Mouse (Mus musculus): ENCODE results near the gene Masp2. TPM values are rescaled to one million over a fixed set of nuclear protein-coding genes. Genes with fewer than 3 reads are reported as not detected.

Masp2 gene
- polyA plus RNA-seq, 1 experiment from 2014 or later = 0.54 TPM

- peaks cover 11% of the 10 kb centered on the region for H3K36me3 ChIP-seq
- H3K27me3 ChIP-seq = no peaks in the 10 kb centered on the region
- ATAC-seq (ENCODE audit: insufficient number of reproducible peaks, insufficient read depth, low FRiP score, low TSS enrichment) = 0 out of 2 replicates have a peak, but pooled peaks have one; percentile 2
- H3K9ac ChIP-seq = no peak overlapping the region
- H3K27ac ChIP-seq = no peak overlapping the region
- 71% methylated on average over 10 of the region's 10 CpGs for whole genome bisulfite sequencing
- no peaks in the 10 kb centered on the region for H3K4me1 ChIP-seq
- no peak overlapping the region for H3K4me2 ChIP-seq (replicated peaks)
- no peak overlapping the region for H3K4me3 ChIP-seq
- H3K9me3 ChIP-seq = 0 out of 2 replicates have a peak, but pooled peaks cover 3% of the 10 kb centered on the region
These were observed 1.2 kb downstream of the Masp2 start for GRCm38 (mm10) chr4:148603376-148604139.

- Histone ChIP-seq H3K27me3 (no peaks in the 10 kb centered on the region), H3K4me3 (no peak overlapping the region), H3K4me2 (replicated peaks) (no peak overlapping the region), H3K27ac (no peak overlapping the region), H3K4me1 (no peaks in the 10 kb centered on the region), H3K36me3 (peaks cover 6% of the 10 kb centered on the region; the same call in 1 of the 2 replicates), H3K9me3 (0 out of 2 replicates have a peak, but pooled peaks cover 3% of the 10 kb centered on the region), H3K9ac (no peak overlapping the region)
- WGBS = 69% methylated on average over 7 of the region's 7 CpGs
- 0 out of 2 replicates have a peak, but pooled peaks have one; percentile 12 for ATAC-seq (ENCODE audit: insufficient number of reproducible peaks, insufficient read depth, low FRiP score, low TSS enrichment)
These were observed 1.8 kb downstream of the Masp2 start for GRCm38 (mm10) chr4:148604141-148604540.

GRCm38 (mm10) chr4:148604541-148605165 lies 2.3 kb downstream of the Masp2 start:
- Histone ChIP-seq H3K27ac (no peak overlapping the region), H3K9me3 (no peaks in the 10 kb centered on the region), H3K27me3 (no peaks in the 10 kb centered on the region), H3K9ac (no peak overlapping the region), H3K4me3 (no peak overlapping the region), H3K36me3 (peaks cover 4% of the 10 kb centered on the region; the same call in 1 of the 2 replicates), H3K4me2 (replicated peaks) (no peak overlapping the region), H3K4me1 (no peaks in the 10 kb centered on the region)
- ATAC-seq (ENCODE audit: insufficient number of reproducible peaks, insufficient read depth, low FRiP score, low TSS enrichment) = no peak
- 80% methylated on average over 3 of the region's 3 CpGs for WGBS

- Histone ChIP-seq H3K36me3 (peaks cover 21% of the 10 kb centered on the region), H3K4me2 (replicated peaks) (no peak overlapping the region), H3K27me3 (no peaks in the 10 kb centered on the region), H3K27ac (no peak overlapping the region), H3K9ac (no peak overlapping the region), H3K4me1 (no peaks in the 10 kb centered on the region), H3K4me3 (no peak overlapping the region), H3K9me3 (no peaks in the 10 kb centered on the region)
- WGBS = 30% methylated on average over 5 of the region's 5 CpGs
- ATAC-seq (ENCODE audit: insufficient number of reproducible peaks, insufficient read depth, low FRiP score, low TSS enrichment) = no peak
These were observed 5.4 kb downstream of the Masp2 start for GRCm38 (mm10) chr4:148607758-148608157.

GRCm38 (mm10) chr4:148609805-148610204 lies 7.5 kb downstream of the Masp2 start:
- ATAC-seq (ENCODE audit: insufficient number of reproducible peaks, insufficient read depth, low FRiP score, low TSS enrichment) = no peak
- Histone ChIP-seq H3K36me3 (peaks cover 34% of the 10 kb centered on the region), H3K4me2 (replicated peaks) (no peak overlapping the region), H3K9ac (no peak overlapping the region), H3K4me1 (no peaks in the 10 kb centered on the region), H3K9me3 (no peaks in the 10 kb centered on the region), H3K27ac (no peak overlapping the region), H3K4me3 (no peak overlapping the region), H3K27me3 (no peaks in the 10 kb centered on the region)
- whole genome bisulfite sequencing = 83% methylated on average over 5 of the region's 5 CpGs

GRCm38 (mm10) chr4:148610631-148611364 lies 8.4 kb downstream of the Masp2 start:
- ATAC-seq (ENCODE audit: insufficient number of reproducible peaks, insufficient read depth, low FRiP score, low TSS enrichment) = no peak
- Histone ChIP-seq H3K36me3 (peaks cover 43% of the 10 kb centered on the region), H3K4me1 (no peaks in the 10 kb centered on the region), H3K4me2 (replicated peaks) (no peak overlapping the region), H3K4me3 (no peak overlapping the region), H3K27ac (no peak overlapping the region), H3K9ac (no peak overlapping the region), H3K27me3 (no peaks in the 10 kb centered on the region), H3K9me3 (no peaks in the 10 kb centered on the region)
- WGBS = 78% methylated on average over 5 of the region's 5 CpGs

- Histone ChIP-seq H3K36me3 (peaks cover 54% of the 10 kb centered on the region), H3K9me3 (no peaks in the 10 kb centered on the region), H3K4me1 (no peaks in the 10 kb centered on the region), H3K27ac (no peak overlapping the region), H3K9ac (no peak overlapping the region), H3K4me3 (no peak overlapping the region), H3K4me2 (replicated peaks) (no peak overlapping the region), H3K27me3 (no peaks in the 10 kb centered on the region)
- no peak for ATAC-seq (ENCODE audit: insufficient number of reproducible peaks, insufficient read depth, low FRiP score, low TSS enrichment)
- WGBS = 70% methylated on average over 4 of the region's 4 CpGs
These were observed 10.2 kb downstream of the Masp2 start for GRCm38 (mm10) chr4:148612557-148612956.

- H3K36me3 ChIP-seq = peaks cover 61% of the 10 kb centered on the region
These were observed 11.4 kb downstream of the Masp2 start for GRCm38 (mm10) chr4:148613738-148614137.

GRCm38 (mm10) chr4:148619805-148620204 lies 17.5 kb downstream of the Masp2 start:
- H3K4me1 ChIP-seq = peaks cover 7% of the 10 kb centered on the region
- no peak overlapping the region for H3K4me2 ChIP-seq (replicated peaks)
- H3K27me3 ChIP-seq = no peaks in the 10 kb centered on the region
- 80% methylated on average over 1 of the region's 1 CpGs for WGBS
- H3K9me3 ChIP-seq = no peaks in the 10 kb centered on the region
- H3K9ac ChIP-seq = no peak overlapping the region
- ATAC-seq (ENCODE audit: insufficient number of reproducible peaks, insufficient read depth, low FRiP score, low TSS enrichment) = no peak
- no peak overlapping the region for H3K4me3 ChIP-seq
- H3K36me3 ChIP-seq = peaks cover 89% of the 10 kb centered on the region
- H3K27ac ChIP-seq = no peak overlapping the region

More at GRCm38 (mm10) chr4:148613738-148614137, 11.4 kb downstream of the Masp2 start:
- no peaks in the 10 kb centered on the region for H3K9me3 ChIP-seq
- no peak overlapping the region for H3K27ac ChIP-seq
- H3K27me3 ChIP-seq = no peaks in the 10 kb centered on the region
- no peak overlapping the region for H3K4me3 ChIP-seq
- ATAC-seq (ENCODE audit: insufficient number of reproducible peaks, insufficient read depth, low FRiP score, low TSS enrichment) = no peak
- 86% methylated on average over 9 of the region's 9 CpGs for WGBS
- H3K9ac ChIP-seq = no peak overlapping the region
- H3K4me2 ChIP-seq (replicated peaks) = no peak overlapping the region
- no peaks in the 10 kb centered on the region for H3K4me1 ChIP-seq

GRCm38 (mm10) chr4:148620718-148621117 lies 18.4 kb downstream of the Masp2 start:
- H3K4me1 ChIP-seq = peaks cover 10% of the 10 kb centered on the region
- no peak overlapping the region for H3K27ac ChIP-seq
- no peak overlapping the region for H3K4me3 ChIP-seq
- no peak for ATAC-seq (ENCODE audit: insufficient number of reproducible peaks, insufficient read depth, low FRiP score, low TSS enrichment)
- no peaks in the 10 kb centered on the region for H3K27me3 ChIP-seq
- H3K4me2 ChIP-seq (replicated peaks) = no peak overlapping the region
- H3K9ac ChIP-seq = no peak overlapping the region
- H3K36me3 ChIP-seq = peaks cover 84% of the 10 kb centered on the region
- H3K9me3 ChIP-seq = no peaks in the 10 kb centered on the region
- WGBS = 89% methylated on average over 1 of the region's 1 CpGs

GRCm38 (mm10) chr4:148622485-148622884 lies 20.1 kb downstream of the Masp2 start:
- no peak for ATAC-seq (ENCODE audit: insufficient number of reproducible peaks, insufficient read depth, low FRiP score, low TSS enrichment)
- H3K36me3 ChIP-seq = peaks cover 69% of the 10 kb centered on the region
- WGBS = 96% methylated on average over 4 of the region's 4 CpGs
- H3K4me1 ChIP-seq = peaks cover 10% of the 10 kb centered on the region
- H3K27me3 ChIP-seq = no peaks in the 10 kb centered on the region
- H3K27ac ChIP-seq = no peak overlapping the region
- H3K9ac ChIP-seq = no peak overlapping the region
- H3K9me3 ChIP-seq = no peaks in the 10 kb centered on the region
- no peak overlapping the region for H3K4me3 ChIP-seq
- H3K4me2 ChIP-seq (replicated peaks) = no peak overlapping the region

Data from embryonic facial prominence, embryonic 12.5 days (tissue).